Mouse (Mus musculus) liver, embryonic 14.5 days (tissue): ENCODE data around the gene Tuba8. TPM values are rescaled to one million over a fixed set of nuclear protein-coding genes. Genes with fewer than 3 reads are reported as not detected.

Experiments used
- ATAC-seq: fragments of 200-750 bp; cut with Nextera tagmentation; 2 replicates; pipeline ENCODE4 v1.8.0; 2017; ENCODE audit warnings: moderate number of reproducible peaks, mild to moderate bottlenecking, moderate library complexity; ENCODE audit not compliant: insufficient read depth
- DNase-seq, 3 experiments: peaks; one replicate each; pipeline ENCODE4 v3.0.0-alpha.2; 2012 to 2013; ENCODE audit warnings: low read depth in 3 of 3, low spot score in 3 of 3
- H3K27ac ChIP-seq: fragments of 300-500 bp; sonication (generic); 2 replicates; pipeline ENCODE4 v1.5.1; 2014; ENCODE audit warnings: moderate library complexity, mild to moderate bottlenecking, control low read depth, inconsistent platforms
- H3K27me3 ChIP-seq: fragments of 300-500 bp; sonication (generic); 2 replicates; pipeline ENCODE4 v1.6.1; 2014; ENCODE audit warnings: mild to moderate bottlenecking, low read length, moderate library complexity; ENCODE audit not compliant: control insufficient read depth, insufficient read depth
- H3K36me3 ChIP-seq: fragments of 300-500 bp; sonication (generic); replicated peaks from 2 replicates; pipeline ENCODE4 v1.6.1; 2014; ENCODE audit warnings: low read depth; ENCODE audit not compliant: control insufficient read depth, insufficient read depth
- H3K4me1 ChIP-seq, 2 experiments: fragments of 200-500 bp in 1 of 2; fragments of 300-500 bp in 1 of 2; sonication (generic) in 1 of 2; replicated peaks; 2 replicates each; pipeline ENCODE4 v1.6.1; 2012 to 2014; ENCODE audit warnings: antibody characterized with exemption in 1 of 2, inconsistent platforms in 1 of 2, low read length in 1 of 2; ENCODE audit not compliant: control insufficient read depth in 2 of 2, insufficient read depth in 2 of 2
- H3K4me2 ChIP-seq: fragments of 300-500 bp; sonication (generic); 2 replicates; pipeline ENCODE4 v1.6.1; 2014; ENCODE audit warnings: low read depth, mild to moderate bottlenecking, control low read depth, moderate library complexity
- H3K4me3 ChIP-seq, 2 experiments: fragments of 200-500 bp in 1 of 2; fragments of 300-500 bp in 1 of 2; sonication (generic) in 1 of 2; 2 replicates each; pipeline ENCODE4 v1.5.1; 2012 to 2014; ENCODE audit warnings: low read depth in 2 of 2, low read length in 2 of 2, mild to moderate bottlenecking in 2 of 2, control low read depth in 1 of 2, inconsistent platforms in 1 of 2, moderate library complexity in 1 of 2; ENCODE audit not compliant: insufficient read depth in 1 of 2
- H3K9ac ChIP-seq: fragments of 300-500 bp; sonication (generic); replicated peaks from 2 replicates; pipeline ENCODE4 v1.6.1; 2014; ENCODE audit warnings: mild to moderate bottlenecking, control low read depth, moderate library complexity
- H3K9me3 ChIP-seq: fragments of 300-500 bp; sonication (generic); 2 replicates; pipeline ENCODE4 v1.6.1; 2016; ENCODE audit warnings: low read length, mixed read lengths; ENCODE audit not compliant: control insufficient read depth
- CTCF ChIP-seq: IDR thresholded peaks from 2 replicates; pipeline ENCODE4 v1.5.1; 2016; ENCODE audit warnings: antibody characterized with exemption, low read depth, control low read depth
- EP300 ChIP-seq: IDR thresholded peaks from 2 replicates; pipeline ENCODE4 v1.6.1; 2016; ENCODE audit warnings: antibody characterized with exemption, low read depth
- WGBS: fragments of 180-500 bp; shearing (Covaris S2); extraction: QIAGEN DNeasy Blood & Tissue Kit; methylation state at CpG from one replicate; pipeline ENCODE4 v1.1.7; 2014; ENCODE audit not compliant: insufficient replicate concordance; 5-methylcytosine and 5-hydroxymethylcytosine counted together
- polyA plus RNA-seq, 2 experiments: library from polyadenylated mRNA; depleted of rRNA in 1 of 2; stranded (reverse) in 1 of 2; unstranded in 1 of 2; fragments of >200 nt; fragmentation: Nextera tagmentation in 1 of 2; extraction: Ambion mirVana in 1 of 2; gene quantifications; 2 replicates each; pipeline versions ENCODE4 v1.2.1 to v1.2.3; 2012 to 2014

Tuba8 gene
- polyA plus RNA-seq, 2 experiments: 1.1 to 6.0 TPM

- H3K4me3 ChIP-seq: no peak overlapping the region
- peaks cover 0 to 19% of the 10 kb centered on the region in 2 experiments; a peak in 2 of 4 replicates for H3K4me1 ChIP-seq
- no peaks in the 10 kb centered on the region for H3K36me3 ChIP-seq
- no peak overlapping the region for H3K27ac ChIP-seq
- H3K27me3 ChIP-seq: no peaks in the 10 kb centered on the region
- H3K9me3 ChIP-seq: no peaks in the 10 kb centered on the region
- WGBS: 74% methylated on average over 10 of the region's 10 CpGs
- H3K4me2 ChIP-seq: no peak overlapping the region
- no peak for TF ChIP-seq CTCF
- no peak for TF ChIP-seq EP300
- no peak for ATAC-seq
- no peak overlapping the region for H3K9ac ChIP-seq
- DNase-seq: no peak
Observed at GRCm38 (mm10) chr6:121220181-121220580, 9.7 kb downstream of the Tuba8 start.

GRCm38 (mm10) chr6:121221876-121222597 lies 11.5 kb downstream of the Tuba8 start:
- WGBS: 71% methylated on average over 8 of the region's 8 CpGs
- Histone ChIP-seq H3K36me3 (no peaks in the 10 kb centered on the region), H3K9ac (no peak overlapping the region), H3K9me3 (no peaks in the 10 kb centered on the region), H3K4me1 (peaks cover 0 to 25% of the 10 kb centered on the region in 2 experiments; a peak in 3 of 4 replicates), H3K4me2 (no peak overlapping the region), H3K27ac (no peak overlapping the region), H3K27me3 (no peaks in the 10 kb centered on the region), H3K4me3 (no peak overlapping the region)
- ATAC-seq (no peak), DNase-seq (no peak)
- TF ChIP-seq CTCF (no peak), EP300 (no peak)

GRCm38 (mm10) chr6:121223001-121223400 lies 12.5 kb downstream of the Tuba8 start:
- Histone ChIP-seq H3K36me3 (no peaks in the 10 kb centered on the region), H3K4me1 (peaks cover 0 to 21% of the 10 kb centered on the region in 2 experiments; a peak in 3 of 4 replicates), H3K9ac (no peak overlapping the region), H3K27me3 (no peaks in the 10 kb centered on the region), H3K4me2 (no peak overlapping the region), H3K9me3 (no peaks in the 10 kb centered on the region), H3K4me3 (no peak overlapping the region), H3K27ac (no peak overlapping the region)
- WGBS: 79% methylated on average over 14 of the region's 14 CpGs
- no peak for TF ChIP-seq CTCF
- TF ChIP-seq EP300: no peak
- no peak for DNase-seq
- ATAC-seq: no peak

- H3K4me3 ChIP-seq: no peak overlapping the region
- TF ChIP-seq EP300 (no peak), CTCF (no peak)
- WGBS: 37% methylated on average over 5 of the region's 5 CpGs
- H3K9ac ChIP-seq: no peak overlapping the region
- H3K4me2 ChIP-seq: no peak overlapping the region
- H3K27me3 ChIP-seq: no peaks in the 10 kb centered on the region
- no peaks in the 10 kb centered on the region for H3K9me3 ChIP-seq
- no peak overlapping the region for H3K27ac ChIP-seq
- ATAC-seq (no peak), DNase-seq (no peak)
- H3K4me1 ChIP-seq: peaks cover 0 to 21% of the 10 kb centered on the region in 2 experiments; a peak in 3 of 4 replicates
- H3K36me3 ChIP-seq: no peaks in the 10 kb centered on the region
Observed at GRCm38 (mm10) chr6:121224067-121224466, 13.6 kb downstream of the Tuba8 start.

GRCm38 (mm10) chr6:121224993-121225392 lies 14.5 kb downstream of the Tuba8 start:
- TF ChIP-seq EP300: no peak
- TF ChIP-seq CTCF: no peak
- H3K27me3 ChIP-seq: no peaks in the 10 kb centered on the region
- no peaks in the 10 kb centered on the region for H3K36me3 ChIP-seq
- DNase-seq (no peak), ATAC-seq (no peak)
- H3K27ac ChIP-seq: no peak overlapping the region
- H3K9me3 ChIP-seq: no peaks in the 10 kb centered on the region
- H3K4me1 ChIP-seq: peaks cover 0 to 21% of the 10 kb centered on the region in 2 experiments; a peak in 3 of 4 replicates
- H3K4me2 ChIP-seq: peak overlapping the region; percentile 15; the same call in 1 of the 2 replicates
- WGBS: 10% methylated on average over 6 of the region's 6 CpGs
- no peak overlapping the region for H3K4me3 ChIP-seq
- H3K9ac ChIP-seq: no peak overlapping the region
